Mouse (Mus musculus) liver, postnatal 0 days (tissue): Measurements from ENCODE around the gene Acot11.

ENCODE experiments used
- CTCF ChIP-seq: sonication (generic); IDR thresholded peaks from 2 replicates; pipeline ENCODE4 v1.5.1; 2016; ENCODE audit warnings: antibody characterized with exemption, low read depth
- EP300 ChIP-seq: IDR thresholded peaks from 2 replicates; pipeline ENCODE4 v1.6.1; 2016; ENCODE audit warnings: antibody characterized with exemption, low read depth, mild to moderate bottlenecking

DNA sequence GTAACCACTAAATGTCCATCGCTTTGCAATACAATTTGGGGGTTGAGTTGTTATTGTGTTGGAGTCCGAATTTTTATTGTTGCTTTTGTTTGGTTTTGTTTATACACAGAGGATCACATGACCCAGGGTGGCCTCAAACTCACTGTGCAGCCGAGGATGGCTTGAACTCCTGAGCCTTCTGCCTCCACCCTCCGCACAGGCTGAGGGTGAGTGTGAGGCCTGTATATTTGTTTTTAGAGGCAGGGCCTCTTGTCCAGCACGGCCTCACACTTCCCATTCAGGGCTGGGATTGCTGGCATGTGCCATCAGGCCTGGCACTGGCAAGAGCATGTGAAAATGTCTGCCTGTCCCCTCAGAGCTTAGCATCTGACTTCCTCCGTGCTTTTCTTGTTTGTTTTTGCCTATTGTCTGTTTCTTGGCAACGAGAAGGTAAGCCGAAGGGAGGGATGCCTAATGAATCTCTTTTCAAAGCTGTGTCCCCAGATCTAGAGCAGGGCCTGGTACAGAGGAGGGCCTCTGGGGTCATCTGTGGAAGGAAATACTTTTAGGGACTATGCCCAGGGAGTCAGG lies 99.6 kb downstream of the Acot11 start:
- no peak for TF ChIP-seq CTCF
- no peak for TF ChIP-seq EP300
